Mouse (Mus musculus): ENCODE data around the gene Hdac10. TPM values are rescaled to one million over a fixed set of nuclear protein-coding genes. Genes with fewer than 3 reads are reported as not detected.

The Hdac10 gene
- polyA plus RNA-seq, 1 experiment from 2014 or later = 13.6 TPM

DNA sequence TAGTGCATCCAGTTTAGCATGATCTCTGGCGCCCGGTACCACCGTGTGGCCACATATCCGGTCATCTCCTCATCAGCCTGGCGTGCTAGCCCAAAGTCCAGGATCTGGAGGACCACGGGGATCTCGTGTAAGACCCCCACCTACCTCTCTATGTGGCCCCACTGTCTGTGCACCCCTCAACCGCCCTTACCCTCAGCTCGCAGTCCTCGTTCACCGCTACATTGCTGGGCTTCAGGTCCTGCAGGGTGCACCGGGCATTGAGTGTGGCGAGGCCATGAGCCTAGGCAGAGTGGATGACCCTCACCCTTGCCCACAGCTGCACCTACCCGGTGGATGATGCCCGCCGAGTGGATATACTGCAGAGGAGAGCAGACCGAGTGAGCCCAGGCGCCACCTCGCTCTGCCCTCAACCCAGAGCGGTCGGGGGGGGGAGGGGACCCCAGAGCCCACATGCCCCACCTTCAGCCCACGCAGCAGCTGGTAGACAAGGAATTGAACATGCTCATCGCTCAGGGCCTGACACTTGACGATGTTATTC lies 17.4 kb upstream of the Hdac10 start:
- peaks cover 8% of the 10 kb centered on the region; the same call in 1 of the 2 replicates for H3K27me3 ChIP-seq (ENCODE audit: control insufficient read depth, insufficient read depth, low read length)
- peaks cover 10% of the 10 kb centered on the region for H3K36me3 ChIP-seq (ENCODE audit: control insufficient read depth, insufficient read depth, low read length)
- no peak overlapping the region for H3K4me3 ChIP-seq (ENCODE audit: low read depth, low read length)
- peaks cover 38% of the 10 kb centered on the region for H3K4me1 ChIP-seq (ENCODE audit: control insufficient read depth, insufficient read depth, low read length)
- H3K9ac ChIP-seq (ENCODE audit: low read length) = no peak overlapping the region
- no peak overlapping the region for H3K27ac ChIP-seq (ENCODE audit: low read depth, low read length)
- DNase-seq (ENCODE audit: low spot score, missing footprints) = no peak
- no peak for ATAC-seq (ENCODE audit: low FRiP score)
- WGBS = 81% methylated on average over 24 of the region's 24 CpGs
- peak overlapping the region; percentile 81; the same call in 1 of the 2 replicates for H3K4me2 ChIP-seq
- no peaks in the 10 kb centered on the region for H3K9me3 ChIP-seq (ENCODE audit: control insufficient read depth, low read length)

DNA sequence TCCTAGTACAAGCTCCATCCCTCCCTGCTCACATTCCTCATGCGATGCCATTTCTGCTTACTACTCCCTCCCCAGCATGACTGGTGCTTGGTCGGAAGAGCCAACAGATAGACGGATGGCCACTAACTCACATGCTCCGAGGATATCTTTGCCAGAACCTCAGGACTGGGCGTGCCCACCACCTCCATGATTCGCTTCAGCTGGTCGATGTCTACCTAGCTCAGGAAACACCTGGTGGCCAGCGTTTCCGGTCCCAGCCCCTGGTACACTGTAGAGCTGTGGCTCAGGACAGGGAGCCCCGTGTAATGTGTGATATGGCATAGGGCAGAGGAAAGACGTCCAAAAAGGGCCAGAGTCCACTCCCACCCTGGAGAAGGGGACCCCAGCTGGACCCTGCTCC lies 16.5 kb upstream of the Hdac10 start:
- H3K27ac ChIP-seq (ENCODE audit: low read depth, low read length) = no peak overlapping the region
- ATAC-seq (ENCODE audit: low FRiP score) = no peak
- H3K9ac ChIP-seq (ENCODE audit: low read length) = no peak overlapping the region
- no peaks in the 10 kb centered on the region for H3K9me3 ChIP-seq (ENCODE audit: control insufficient read depth, low read length)
- H3K36me3 ChIP-seq (ENCODE audit: control insufficient read depth, insufficient read depth, low read length) = peaks cover 10% of the 10 kb centered on the region
- H3K4me1 ChIP-seq (ENCODE audit: control insufficient read depth, insufficient read depth, low read length) = peaks cover 40% of the 10 kb centered on the region
- H3K4me2 ChIP-seq = no peak overlapping the region
- 89% methylated on average over 11 of the region's 11 CpGs for WGBS
- peaks cover 8% of the 10 kb centered on the region; the same call in 1 of the 2 replicates for H3K27me3 ChIP-seq (ENCODE audit: control insufficient read depth, insufficient read depth, low read length)
- no peak overlapping the region for H3K4me3 ChIP-seq (ENCODE audit: low read depth, low read length)
- DNase-seq (ENCODE audit: low spot score, missing footprints) = no peak

DNA sequence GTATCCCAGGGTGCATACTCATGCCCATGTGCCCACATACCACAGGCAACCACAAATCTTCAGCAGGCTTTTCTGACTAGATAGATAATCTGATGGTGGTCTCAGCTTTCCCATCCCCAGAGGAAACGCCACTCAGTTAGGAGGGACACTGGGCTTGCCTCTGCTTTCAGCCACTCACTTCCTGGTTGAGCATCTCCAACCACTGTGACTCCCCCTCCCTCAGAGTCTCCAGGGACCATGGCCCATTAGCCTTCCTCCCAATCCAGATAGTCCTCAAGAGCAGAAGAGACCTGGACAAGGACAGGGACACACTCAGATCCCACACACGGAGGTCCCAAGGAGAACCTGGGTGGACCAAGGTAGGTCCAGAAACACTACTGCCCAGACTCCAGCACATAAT lies 14.6 kb upstream of the Hdac10 start:
- ATAC-seq (ENCODE audit: low FRiP score) (no peak), DNase-seq (ENCODE audit: low spot score, missing footprints) (peak; percentile 39)
- no peak overlapping the region for H3K4me3 ChIP-seq (ENCODE audit: low read depth, low read length)
- peaks cover 38% of the 10 kb centered on the region for H3K4me1 ChIP-seq (ENCODE audit: control insufficient read depth, insufficient read depth, low read length)
- H3K27ac ChIP-seq (ENCODE audit: low read depth, low read length) = no peak overlapping the region
- no peak overlapping the region for H3K4me2 ChIP-seq
- H3K36me3 ChIP-seq (ENCODE audit: control insufficient read depth, insufficient read depth, low read length) = peaks cover 10% of the 10 kb centered on the region
- H3K27me3 ChIP-seq (ENCODE audit: control insufficient read depth, insufficient read depth, low read length) = peaks cover 8% of the 10 kb centered on the region; the same call in 1 of the 2 replicates
- no peak overlapping the region for H3K9ac ChIP-seq (ENCODE audit: low read length)
- H3K9me3 ChIP-seq (ENCODE audit: control insufficient read depth, low read length) = no peaks in the 10 kb centered on the region
- 80% methylated on average over 2 of the region's 2 CpGs for WGBS

DNA sequence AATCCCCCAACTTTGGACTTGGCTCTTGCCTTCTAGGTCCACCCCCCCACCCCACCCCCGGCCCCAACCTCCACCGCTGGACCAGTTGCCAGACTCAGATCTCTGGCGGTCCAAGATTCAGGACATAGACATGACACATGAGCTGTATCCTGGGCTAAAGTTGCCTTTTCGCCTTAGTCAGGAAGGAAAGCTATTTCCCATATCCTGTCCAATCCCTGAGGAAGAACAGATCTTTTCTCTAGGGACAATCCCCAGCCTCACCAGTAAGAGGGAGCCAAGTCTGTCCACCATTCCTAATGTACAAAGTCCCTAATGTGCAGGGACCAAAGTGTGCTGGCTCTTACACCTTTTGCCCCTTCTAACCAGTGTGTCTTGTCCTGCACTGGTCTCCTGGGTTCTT lies 13.4 kb upstream of the Hdac10 start:
- Histone ChIP-seq H3K4me2 (no peak overlapping the region), H3K36me3 (ENCODE audit: control insufficient read depth, insufficient read depth, low read length) (peaks cover 10% of the 10 kb centered on the region), H3K27me3 (ENCODE audit: control insufficient read depth, insufficient read depth, low read length) (peaks cover 4% of the 10 kb centered on the region; the same call in 1 of the 2 replicates), H3K4me3 (ENCODE audit: low read depth, low read length) (no peak overlapping the region), H3K9ac (ENCODE audit: low read length) (no peak overlapping the region), H3K9me3 (ENCODE audit: control insufficient read depth, low read length) (no peaks in the 10 kb centered on the region), H3K27ac (ENCODE audit: low read depth, low read length) (no peak overlapping the region), H3K4me1 (ENCODE audit: control insufficient read depth, insufficient read depth, low read length) (peaks cover 26% of the 10 kb centered on the region)
- whole genome bisulfite sequencing = 74% methylated on average over 4 of the region's 4 CpGs
- DNase-seq (ENCODE audit: low spot score, missing footprints) (no peak), ATAC-seq (ENCODE audit: low FRiP score) (no peak)

DNA sequence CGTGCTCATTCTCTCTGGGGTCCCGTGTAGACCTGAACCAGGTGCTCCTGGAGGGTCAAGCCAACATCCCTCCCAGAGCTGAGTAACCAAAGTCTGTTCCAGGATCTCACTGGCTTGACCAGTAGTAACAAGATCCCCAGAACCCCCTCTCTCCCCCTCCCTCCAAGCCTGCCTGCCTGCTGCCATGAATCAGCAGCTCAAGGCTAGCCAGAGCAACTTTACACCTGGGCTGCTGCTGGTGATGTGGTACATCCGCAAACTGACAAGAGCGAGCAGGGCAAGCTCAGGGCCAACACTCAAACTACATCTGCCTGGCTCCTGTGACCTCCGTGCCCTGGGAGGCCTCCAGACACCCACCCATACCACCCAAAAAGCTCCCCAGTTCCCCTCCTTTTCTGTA lies 12.9 kb upstream of the Hdac10 start:
- WGBS = 26% methylated on average over 5 of the region's 5 CpGs
- Histone ChIP-seq H3K9ac (ENCODE audit: low read length) (no peak overlapping the region), H3K4me2 (peak overlapping the region; percentile 95; the same call in 1 of the 2 replicates), H3K4me3 (ENCODE audit: low read depth, low read length) (no peak overlapping the region), H3K4me1 (ENCODE audit: control insufficient read depth, insufficient read depth, low read length) (peaks cover 21% of the 10 kb centered on the region), H3K27me3 (ENCODE audit: control insufficient read depth, insufficient read depth, low read length) (peaks cover 4% of the 10 kb centered on the region; the same call in 1 of the 2 replicates), H3K36me3 (ENCODE audit: control insufficient read depth, insufficient read depth, low read length) (peaks cover 10% of the 10 kb centered on the region), H3K27ac (ENCODE audit: low read depth, low read length) (no peak overlapping the region), H3K9me3 (ENCODE audit: control insufficient read depth, low read length) (no peaks in the 10 kb centered on the region)
- DNase-seq (ENCODE audit: low spot score, missing footprints) (peak; percentile 85), ATAC-seq (ENCODE audit: low FRiP score) (peak; percentile 15; the same call in 1 of the 2 replicates)

DNA sequence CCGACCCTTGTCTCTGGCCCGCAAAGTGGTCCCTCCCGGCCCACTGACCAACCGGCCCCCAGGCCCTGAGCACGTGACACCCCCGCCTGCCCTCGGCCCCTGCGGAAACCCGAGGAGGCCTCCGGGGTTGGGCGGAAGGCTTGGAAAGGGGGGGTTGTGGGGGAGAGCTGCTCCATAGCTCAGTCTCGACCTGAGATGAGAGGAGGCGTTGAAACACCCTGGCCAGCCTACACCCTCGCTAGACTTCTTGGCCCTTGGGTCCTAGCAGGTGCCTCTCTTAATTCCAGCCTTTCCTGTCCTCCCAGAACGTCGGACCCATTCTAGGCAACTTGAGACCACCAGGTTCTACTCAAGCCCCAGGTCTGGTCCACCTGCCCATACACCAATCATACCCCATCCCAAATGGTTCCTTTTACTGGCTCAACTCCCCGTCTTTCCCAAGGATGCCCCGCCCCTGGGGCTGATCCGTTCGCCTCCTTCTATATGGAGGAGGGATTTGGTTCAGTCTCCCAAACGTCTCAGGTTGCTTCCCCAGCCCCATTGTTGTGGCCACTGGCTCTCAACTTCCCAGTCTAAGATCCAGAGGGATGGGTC lies 12.3 kb upstream of the Hdac10 start, which contains the start of gene Mapk12:
Mapk12 (minus strand) TSS at position 45 of the 594 bp plus-strand sequence.
- WGBS = under 1% methylated on average over 21 of the region's 21 CpGs
- Histone ChIP-seq H3K4me1 (ENCODE audit: control insufficient read depth, insufficient read depth, low read length) (peaks cover 19% of the 10 kb centered on the region), H3K27ac (ENCODE audit: low read depth, low read length) (peak within 1 kb of the TSS; percentile 40), H3K9me3 (ENCODE audit: control insufficient read depth, low read length) (no peaks in the 10 kb centered on the region), H3K4me2 (peak within 1 kb of the TSS; percentile 95), H3K9ac (ENCODE audit: low read length) (peak within 1 kb of the TSS; percentile 86), H3K27me3 (ENCODE audit: control insufficient read depth, insufficient read depth, low read length) (peaks cover 4% of the 10 kb centered on the region; the same call in 1 of the 2 replicates), H3K4me3 (ENCODE audit: low read depth, low read length) (peak within 1 kb of the TSS; percentile 65), H3K36me3 (ENCODE audit: control insufficient read depth, insufficient read depth, low read length) (peaks cover 10% of the 10 kb centered on the region)
- peak; percentile 96 for DNase-seq (ENCODE audit: low spot score, missing footprints)
- peak; percentile 86 for ATAC-seq (ENCODE audit: low FRiP score)

DNA sequence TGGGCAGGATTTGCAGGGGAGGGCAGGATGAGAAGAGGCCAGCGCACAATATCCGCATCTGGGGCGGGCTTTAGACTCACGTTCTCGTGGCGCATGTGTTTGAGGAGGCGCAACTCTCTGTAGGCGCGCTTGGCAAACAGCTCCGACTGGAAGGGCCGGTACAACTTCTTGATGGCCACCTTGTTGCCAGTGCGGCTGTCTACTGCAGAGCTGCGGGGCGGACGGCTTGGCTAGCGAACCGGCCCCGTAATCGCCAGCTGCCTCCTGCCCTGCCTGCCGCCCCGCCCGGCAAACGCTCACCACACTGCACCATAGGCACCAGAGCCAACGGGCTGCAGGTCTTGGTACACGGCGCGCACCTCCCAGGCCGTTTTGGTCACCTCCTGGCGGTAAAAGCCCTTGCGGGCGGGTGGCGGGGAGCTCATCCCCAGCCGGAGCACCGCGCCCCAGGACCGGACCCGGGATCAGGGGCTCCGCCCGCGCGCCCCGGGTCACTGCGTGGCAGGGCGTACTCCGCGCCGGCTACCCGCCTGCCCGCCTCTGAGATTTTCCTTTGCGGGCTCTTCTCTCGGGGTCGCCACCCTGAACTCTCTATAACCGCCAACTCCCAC lies 11.7 kb upstream of the Hdac10 start:
- Histone ChIP-seq H3K4me3 (ENCODE audit: low read depth, low read length) (peak overlapping the region; percentile 65), H3K9ac (ENCODE audit: low read length) (peak overlapping the region; percentile 86), H3K4me2 (peak overlapping the region; percentile 95), H3K36me3 (ENCODE audit: control insufficient read depth, insufficient read depth, low read length) (peaks cover 10% of the 10 kb centered on the region), H3K27ac (ENCODE audit: low read depth, low read length) (peak overlapping the region; percentile 40), H3K27me3 (ENCODE audit: control insufficient read depth, insufficient read depth, low read length) (no peaks in the 10 kb centered on the region; the same call in 1 of the 2 replicates), H3K9me3 (ENCODE audit: control insufficient read depth, low read length) (no peaks in the 10 kb centered on the region), H3K4me1 (ENCODE audit: control insufficient read depth, insufficient read depth, low read length) (peaks cover 19% of the 10 kb centered on the region)
- DNase-seq (ENCODE audit: low spot score, missing footprints) (peak; percentile 90), ATAC-seq (ENCODE audit: low FRiP score) (peak; percentile 43)
- WGBS = under 1% methylated on average over 53 of the region's 53 CpGs

DNA sequence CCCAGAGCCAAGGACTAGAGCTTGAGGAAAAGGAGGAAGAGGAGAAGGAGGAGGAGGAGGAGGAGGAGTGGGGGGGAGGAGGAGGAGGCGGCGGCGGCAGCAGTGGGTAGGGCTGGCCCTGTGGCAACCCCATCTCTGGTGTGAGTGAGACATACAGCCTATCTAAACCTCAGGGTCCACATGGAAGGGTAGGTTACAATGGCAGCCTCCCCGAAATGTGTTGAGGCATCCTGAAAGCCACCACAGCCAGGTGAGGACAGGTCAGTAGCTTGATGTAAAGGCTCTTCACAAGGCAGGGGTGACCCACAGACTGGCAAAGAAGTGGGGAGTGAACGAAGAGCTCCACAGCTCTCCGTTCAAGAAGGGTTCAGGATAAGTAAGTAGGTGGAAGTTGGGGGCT lies 10.0 kb upstream of the Hdac10 start:
- peaks cover under 1% of the 10 kb centered on the region; the same call in 1 of the 2 replicates for H3K36me3 ChIP-seq (ENCODE audit: control insufficient read depth, insufficient read depth, low read length)
- 90% methylated on average over 6 of the region's 6 CpGs for WGBS
- no peak overlapping the region for H3K9ac ChIP-seq (ENCODE audit: low read length)
- no peaks in the 10 kb centered on the region; the same call in 1 of the 2 replicates for H3K27me3 ChIP-seq (ENCODE audit: control insufficient read depth, insufficient read depth, low read length)
- no peak overlapping the region for H3K4me2 ChIP-seq
- no peaks in the 10 kb centered on the region for H3K9me3 ChIP-seq (ENCODE audit: control insufficient read depth, low read length)
- H3K4me3 ChIP-seq (ENCODE audit: low read depth, low read length) = no peak overlapping the region
- peaks cover 19% of the 10 kb centered on the region for H3K4me1 ChIP-seq (ENCODE audit: control insufficient read depth, insufficient read depth, low read length)
- DNase-seq (ENCODE audit: low spot score, missing footprints) (no peak), ATAC-seq (ENCODE audit: low FRiP score) (no peak)
- H3K27ac ChIP-seq (ENCODE audit: low read depth, low read length) = no peak overlapping the region

DNA sequence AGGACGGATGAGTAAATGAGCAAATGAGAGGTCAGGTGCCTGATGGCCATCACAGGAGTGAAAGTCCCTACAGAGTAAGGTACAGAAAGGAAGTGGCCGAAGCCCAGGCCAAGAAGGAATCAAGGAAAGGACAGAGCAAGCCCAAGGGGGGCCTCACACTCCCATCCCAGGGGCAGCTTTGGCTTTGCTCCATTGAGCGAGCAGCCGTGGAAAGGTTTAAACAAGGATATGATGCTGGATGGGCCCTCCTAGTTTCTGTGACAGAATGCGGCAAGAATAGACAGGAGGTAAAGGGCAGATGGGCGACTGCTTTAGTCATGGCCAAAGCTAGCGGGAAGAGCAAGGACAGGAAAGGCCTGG lies 9.5 kb upstream of the Hdac10 start:
- Histone ChIP-seq H3K4me2 (no peak overlapping the region), H3K27me3 (ENCODE audit: control insufficient read depth, insufficient read depth, low read length) (no peaks in the 10 kb centered on the region; the same call in 1 of the 2 replicates), H3K4me3 (ENCODE audit: low read depth, low read length) (no peak overlapping the region), H3K36me3 (ENCODE audit: control insufficient read depth, insufficient read depth, low read length) (no peaks in the 10 kb centered on the region), H3K9ac (ENCODE audit: low read length) (no peak overlapping the region), H3K4me1 (ENCODE audit: control insufficient read depth, insufficient read depth, low read length) (peaks cover 19% of the 10 kb centered on the region), H3K27ac (ENCODE audit: low read depth, low read length) (no peak overlapping the region), H3K9me3 (ENCODE audit: control insufficient read depth, low read length) (no peaks in the 10 kb centered on the region)
- 84% methylated on average over 7 of the region's 7 CpGs for WGBS
- DNase-seq (ENCODE audit: low spot score, missing footprints) = peak; percentile 69
- no peak for ATAC-seq (ENCODE audit: low FRiP score)
